Mouse (Mus musculus) brain, embryonic 14.5 days (tissue): ENCODE data around the gene Cd300lg.

Source experiments
- CTCF ChIP-seq: fragments of 200-500 bp; IDR thresholded peaks from 2 replicates; pipeline ENCODE4 v1.5.1; 2012; ENCODE audit warnings: inconsistent platforms, mild to moderate bottlenecking, moderate library complexity, borderline replicate concordance; ENCODE audit not compliant: insufficient read depth, insufficient read length; ENCODE audit errors: extremely low read depth
- POLR2A ChIP-seq: fragments of 200-500 bp; IDR thresholded peaks from 2 replicates; pipeline ENCODE4 v1.6.1; 2012; ENCODE audit warnings: mild to moderate bottlenecking, inconsistent platforms, borderline replicate concordance; ENCODE audit not compliant: poor library complexity, insufficient read depth, insufficient read length, severe bottlenecking; ENCODE audit errors: extremely low read depth

GRCm38 (mm10) chr11:102037789-102038188 is 3.5 kb upstream of the Cd300lg start:
- TF ChIP-seq POLR2A (no peak), CTCF (no peak)
